Mouse (Mus musculus): ENCODE measurements around the gene Tkt. TPM values are rescaled to one million over a fixed set of nuclear protein-coding genes. Genes with fewer than 3 reads are reported as not detected.

Tkt gene
- polyA plus RNA-seq, 1 experiment from 2014 or later = 228 TPM

GRCm38 (mm10) chr14:30610940-30611339 is 62.8 kb downstream of the Tkt start:
- peaks cover 35% of the 10 kb centered on the region for H3K36me3 ChIP-seq
- H3K4me2 ChIP-seq (replicated peaks) = no peak overlapping the region
- WGBS = 80% methylated on average over 3 of the region's 3 CpGs
- ATAC-seq (ENCODE audit: low FRiP score, low read depth) = no peak
- no peak overlapping the region for H3K27ac ChIP-seq
- H3K27me3 ChIP-seq = no peaks in the 10 kb centered on the region
- H3K9me3 ChIP-seq = no peaks in the 10 kb centered on the region
- H3K9ac ChIP-seq = no peak overlapping the region
- H3K4me1 ChIP-seq = peaks cover 17% of the 10 kb centered on the region; the same call in 1 of the 2 replicates
- H3K4me3 ChIP-seq = no peak overlapping the region

GRCm38 (mm10) chr14:30612523-30612922 is 64.4 kb downstream of the Tkt start:
- Histone ChIP-seq H3K4me2 (replicated peaks) (no peak overlapping the region), H3K9me3 (no peaks in the 10 kb centered on the region), H3K4me3 (no peak overlapping the region), H3K27me3 (no peaks in the 10 kb centered on the region), H3K27ac (no peak overlapping the region), H3K4me1 (peaks cover 18% of the 10 kb centered on the region; the same call in 1 of the 2 replicates), H3K36me3 (peaks cover 22% of the 10 kb centered on the region), H3K9ac (no peak overlapping the region)
- WGBS = 23% methylated on average over 7 of the region's 7 CpGs
- no peak for ATAC-seq (ENCODE audit: low FRiP score, low read depth)

- H3K4me2 ChIP-seq (replicated peaks) = no peak overlapping the region
- no peaks in the 10 kb centered on the region for H3K9me3 ChIP-seq
- peaks cover 18% of the 10 kb centered on the region for H3K36me3 ChIP-seq
- WGBS = 80% methylated on average over 2 of the region's 2 CpGs
- H3K4me1 ChIP-seq = peaks cover 18% of the 10 kb centered on the region; the same call in 1 of the 2 replicates
- no peak overlapping the region for H3K27ac ChIP-seq
- no peak overlapping the region for H3K9ac ChIP-seq
- ATAC-seq (ENCODE audit: low FRiP score, low read depth) = no peak
- H3K4me3 ChIP-seq = no peak overlapping the region
- H3K27me3 ChIP-seq = no peaks in the 10 kb centered on the region
Observed at GRCm38 (mm10) chr14:30612962-30613715, 65.0 kb downstream of the Tkt start.

DNA sequence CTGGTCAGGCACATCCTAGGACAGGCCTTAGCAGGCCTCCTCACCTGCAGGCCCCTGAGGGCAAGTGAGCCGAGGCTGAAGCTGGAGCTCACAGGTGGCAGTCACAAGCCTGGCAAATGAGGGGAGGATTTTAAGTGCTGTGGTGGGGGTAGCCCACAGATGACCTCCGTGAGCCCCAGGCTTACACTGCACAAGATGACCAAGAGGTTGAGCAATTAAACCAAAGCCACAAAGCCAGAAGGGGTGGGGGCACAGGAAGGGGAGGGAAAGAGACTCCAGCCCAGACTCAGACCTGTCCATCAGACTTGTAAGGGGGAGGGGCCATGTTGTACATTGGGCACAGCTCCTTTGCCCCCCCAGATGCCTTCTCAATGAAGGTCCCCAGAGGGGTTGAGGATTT is 68.6 kb downstream of the Tkt start:
- ATAC-seq (ENCODE audit: low FRiP score, low read depth) = no peak
- Histone ChIP-seq H3K36me3 (peaks cover 2% of the 10 kb centered on the region; the same call in 1 of the 2 replicates), H3K4me2 (replicated peaks) (no peak overlapping the region), H3K27ac (no peak overlapping the region), H3K4me3 (no peak overlapping the region), H3K4me1 (peaks cover 18% of the 10 kb centered on the region; the same call in 1 of the 2 replicates), H3K27me3 (no peaks in the 10 kb centered on the region), H3K9ac (no peak overlapping the region), H3K9me3 (no peaks in the 10 kb centered on the region)
- 49% methylated on average over 2 of the region's 2 CpGs for WGBS

DNA sequence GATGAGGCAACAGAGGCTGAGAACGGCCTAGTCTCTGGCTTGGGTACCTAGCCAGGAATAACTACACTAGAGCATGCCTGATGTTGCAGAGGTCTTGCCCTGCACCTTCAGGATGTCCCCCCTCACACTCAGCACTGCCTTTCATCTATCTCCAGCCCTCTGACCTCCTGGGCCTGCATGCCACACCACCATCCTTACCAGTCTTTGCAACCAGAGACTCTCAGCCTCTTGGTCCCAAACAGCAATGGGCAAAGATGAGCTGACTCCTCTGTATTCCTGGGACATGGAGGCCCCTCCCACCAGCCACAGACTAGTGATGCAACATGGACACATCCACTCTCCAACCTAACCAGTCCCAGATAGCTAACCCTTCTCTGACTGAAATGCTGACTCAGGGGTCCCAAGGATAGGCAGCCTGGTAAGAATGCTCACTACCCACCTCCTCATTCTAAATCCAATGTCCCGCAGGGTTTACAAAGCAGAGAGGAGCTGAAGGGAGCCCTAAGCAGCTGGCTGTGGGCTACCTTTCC is 70.7 kb downstream of the Tkt start:
- H3K27ac ChIP-seq = no peak overlapping the region
- H3K27me3 ChIP-seq = no peaks in the 10 kb centered on the region
- H3K4me3 ChIP-seq = no peak overlapping the region
- H3K9me3 ChIP-seq = no peaks in the 10 kb centered on the region
- no peak overlapping the region for H3K4me2 ChIP-seq (replicated peaks)
- ATAC-seq (ENCODE audit: low FRiP score, low read depth) = no peak
- H3K4me1 ChIP-seq = peaks cover 22% of the 10 kb centered on the region; the same call in 1 of the 2 replicates
- WGBS = 87% methylated on average over 2 of the region's 2 CpGs
- peaks cover 2% of the 10 kb centered on the region; the same call in 1 of the 2 replicates for H3K36me3 ChIP-seq
- no peak overlapping the region for H3K9ac ChIP-seq

- no peaks in the 10 kb centered on the region for H3K27me3 ChIP-seq
- no peak for ATAC-seq (ENCODE audit: low FRiP score, low read depth)
- H3K27ac ChIP-seq = no peak overlapping the region
- H3K36me3 ChIP-seq = peaks cover 2% of the 10 kb centered on the region; the same call in 1 of the 2 replicates
- peaks cover 30% of the 10 kb centered on the region for H3K4me1 ChIP-seq
- H3K9ac ChIP-seq = no peak overlapping the region
- no peaks in the 10 kb centered on the region for H3K9me3 ChIP-seq
- no peak overlapping the region for H3K4me2 ChIP-seq (replicated peaks)
- no peak overlapping the region for H3K4me3 ChIP-seq
- 85% methylated on average over 7 of the region's 7 CpGs for WGBS
Observed at GRCm38 (mm10) chr14:30619982-30620578, 71.9 kb downstream of the Tkt start.

GRCm38 (mm10) chr14:30622130-30622529 is 74.0 kb downstream of the Tkt start:
- no peak overlapping the region for H3K4me2 ChIP-seq (replicated peaks)
- H3K9me3 ChIP-seq = no peaks in the 10 kb centered on the region
- 75% methylated on average over 7 of the region's 7 CpGs for WGBS
- H3K4me1 ChIP-seq = peaks cover 32% of the 10 kb centered on the region
- no peak overlapping the region for H3K9ac ChIP-seq
- no peak for ATAC-seq (ENCODE audit: low FRiP score, low read depth)
- no peak overlapping the region for H3K4me3 ChIP-seq
- no peak overlapping the region; the same call in 1 of the 2 replicates for H3K27ac ChIP-seq
- H3K27me3 ChIP-seq = no peaks in the 10 kb centered on the region
- peaks cover 2% of the 10 kb centered on the region; the same call in 1 of the 2 replicates for H3K36me3 ChIP-seq

DNA sequence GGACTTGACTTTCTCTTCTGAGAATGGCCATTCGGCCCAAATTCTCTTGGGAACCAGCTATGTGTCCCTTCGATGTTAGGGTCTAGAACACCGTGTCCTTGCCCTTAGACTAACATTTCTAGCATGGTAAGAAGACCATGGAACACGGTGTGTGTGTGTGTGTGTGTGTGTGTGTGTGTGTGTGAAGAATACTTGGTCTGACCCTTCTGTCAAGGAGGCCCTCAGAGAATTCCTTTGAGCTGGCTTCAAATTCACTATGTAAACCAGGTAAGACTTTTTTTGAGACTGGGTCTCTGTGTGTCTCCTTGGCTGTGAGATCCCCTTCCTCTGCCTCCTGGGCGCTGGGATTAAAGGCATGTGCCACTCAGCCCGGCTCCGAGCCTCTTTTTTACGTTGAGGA is 74.4 kb downstream of the Tkt start:
- Histone ChIP-seq H3K4me2 (replicated peaks) (no peak overlapping the region), H3K4me3 (no peak overlapping the region), H3K36me3 (peaks cover 2% of the 10 kb centered on the region; the same call in 1 of the 2 replicates), H3K4me1 (peaks cover 32% of the 10 kb centered on the region), H3K27ac (no peak overlapping the region), H3K9ac (no peak overlapping the region), H3K27me3 (no peaks in the 10 kb centered on the region), H3K9me3 (no peaks in the 10 kb centered on the region)
- no peak for ATAC-seq (ENCODE audit: low FRiP score, low read depth)
- 88% methylated on average over 8 of the region's 8 CpGs for WGBS

Small RNA genes lying within 50 kb of the gene (microRNA-seq; reads per million reads assigned to microRNA genes)
- 2.6 reads per million, percentile 9 among the genes with 10 or more reads in this experiment for gene Mir3076

Other genes starting within 250 kb of the Tkt start
- 32.1 and 35.6 TPM in 2 replicates for gene Dcp1a, start 68.8 kb upstream of the Tkt start, polyA plus RNA-seq (2015; fragmentation: Nextera tagmentation; extraction: Ambion mirVana)
- 2.9 and 4.7 TPM in 2 replicates for gene Cacna1d, start 56.9 kb upstream of the Tkt start, polyA plus RNA-seq (2015; fragmentation: Nextera tagmentation; extraction: Ambion mirVana)
- gene Prkcd, start 77.9 kb downstream of the Tkt start, polyA plus RNA-seq (2015; fragmentation: Nextera tagmentation; extraction: Ambion mirVana) = 50.8 and 58.5 TPM in 2 replicates
- 20.7 and 21.0 TPM in 2 replicates for gene Rft1, start 106.0 kb downstream of the Tkt start, polyA plus RNA-seq (2015; fragmentation: Nextera tagmentation; extraction: Ambion mirVana)
- gene Sfmbt1, start 166.5 kb downstream of the Tkt start, polyA plus RNA-seq (2015; fragmentation: Nextera tagmentation; extraction: Ambion mirVana) = 15.3 and 15.5 TPM in 2 replicates

All from limb, embryonic 13.5 days (tissue).